Mouse (Mus musculus) yolk sac, embryonic 10.5 days (tissue): ENCODE results near the gene Lcn2.
A peak's percentile ranks its signal among the peaks of the same experiment; 100 is the strongest.
"Not testable (repeated sequence)": the region's sequence is repeated elsewhere in the genome, so short reads cannot be mapped to it uniquely, and the experiment has no call there.

Experiments used
- DNase-seq: peaks from one replicate; pipeline ENCODE4 v3.0.0-alpha.2; 2017; ENCODE audit warnings: low spot score

The Lcn2 gene

DNA sequence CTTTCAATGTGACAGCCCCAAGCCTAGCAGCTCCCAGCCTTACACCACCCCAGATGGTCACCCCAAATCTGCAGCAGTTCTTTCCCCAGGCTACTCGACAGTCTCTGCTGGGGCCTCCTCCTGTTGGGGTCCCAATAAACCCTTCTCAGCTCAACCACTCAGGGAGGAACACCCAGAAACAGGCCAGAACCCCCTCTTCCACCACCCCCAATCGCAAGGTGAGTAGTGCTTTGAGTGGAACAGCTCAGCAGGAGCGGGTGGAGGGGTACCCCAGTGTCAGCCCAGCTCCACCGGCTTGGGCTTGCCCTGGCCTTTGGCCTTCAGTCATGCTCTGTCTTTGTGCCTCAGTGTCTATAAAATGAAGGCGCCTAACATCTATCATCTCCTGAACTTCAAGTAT is 20.7 kb downstream of the Lcn2 start:
- DNase-seq, result no peak

DNA sequence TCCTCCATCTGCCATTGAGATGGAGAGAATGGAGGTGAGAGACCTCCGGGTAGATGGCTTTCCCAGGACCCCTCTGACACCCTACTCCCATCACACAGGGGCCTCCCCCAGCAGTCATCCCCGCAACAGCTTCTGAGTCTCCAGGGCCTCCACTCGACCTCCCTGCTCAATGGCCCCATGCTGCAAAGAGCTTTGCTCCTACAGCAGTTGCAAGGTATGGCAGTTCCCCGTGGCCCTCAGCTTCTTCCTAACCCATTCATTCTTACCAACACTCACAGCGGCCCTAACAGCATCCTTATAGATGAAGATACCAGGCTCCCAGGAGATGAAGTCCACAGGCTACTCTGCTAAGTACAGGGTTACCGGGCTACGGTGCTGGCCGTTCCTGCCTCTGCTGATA is 23.9 kb downstream of the Lcn2 start:
- DNase-seq, result no peak

DNA sequence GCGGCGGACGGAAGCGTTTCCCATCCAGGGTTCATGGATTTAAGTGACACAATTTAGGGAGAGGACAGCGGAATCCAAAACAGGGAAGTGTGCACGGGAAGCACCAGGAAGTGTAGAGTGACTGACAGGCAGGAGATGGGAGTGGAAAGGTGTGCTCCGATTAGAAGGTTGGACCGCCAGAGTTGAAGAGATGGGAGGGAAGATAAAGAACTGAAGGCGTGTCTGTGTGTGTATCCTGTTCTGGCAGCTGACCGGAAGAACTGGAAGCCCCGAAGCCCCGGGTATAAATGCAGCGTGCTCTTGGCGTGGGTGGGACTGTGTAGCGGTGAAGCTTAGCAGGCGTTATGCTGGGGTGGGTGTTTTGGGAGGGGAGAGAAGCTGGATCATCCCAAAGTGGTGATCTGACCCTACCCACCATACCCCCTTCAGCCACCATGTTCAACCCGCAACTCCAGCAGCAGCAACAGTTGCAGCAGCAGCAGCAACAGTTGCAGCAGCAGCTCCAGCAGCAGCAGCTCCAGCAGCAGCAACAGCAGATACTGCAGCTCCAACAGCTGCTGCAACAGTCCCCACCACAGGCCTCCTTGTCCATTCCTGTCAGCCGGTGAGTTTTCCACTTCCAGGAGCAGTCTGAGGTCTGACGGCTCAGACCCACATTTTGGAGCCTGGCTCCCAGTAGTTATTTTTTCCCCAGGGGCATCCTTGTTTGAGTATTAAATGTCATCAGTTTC is 24.5 kb downstream of the Lcn2 start:
- DNase-seq, result peak; percentile 89

DNA sequence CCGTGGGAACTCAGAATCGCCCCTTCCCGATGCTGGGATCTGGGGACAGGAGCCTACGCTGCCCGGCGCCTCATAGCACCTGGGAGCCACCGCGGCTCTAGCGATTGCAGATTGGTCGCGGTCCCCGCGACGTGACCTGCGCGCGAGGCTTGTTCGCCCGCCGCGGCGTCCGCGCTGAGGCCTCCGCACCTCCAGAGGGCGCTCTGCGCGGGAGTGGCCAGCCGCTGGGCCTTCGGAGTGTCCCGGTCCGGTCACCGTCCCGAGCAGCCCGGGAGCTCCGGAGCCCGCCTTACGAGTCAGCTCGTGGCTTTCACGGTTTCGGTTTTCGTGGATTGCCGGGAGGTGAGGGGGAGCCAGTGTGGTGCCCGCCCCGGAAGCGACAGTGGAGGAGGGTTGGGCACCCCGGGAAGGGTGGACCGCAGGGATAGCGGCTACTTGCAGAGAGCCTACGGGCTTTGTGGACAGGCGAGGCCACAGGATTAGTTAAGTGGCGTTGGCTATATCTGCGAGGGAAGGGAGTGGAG is 25.2 kb downstream of the Lcn2 start:
- peak; percentile 92 for DNase-seq

DNA sequence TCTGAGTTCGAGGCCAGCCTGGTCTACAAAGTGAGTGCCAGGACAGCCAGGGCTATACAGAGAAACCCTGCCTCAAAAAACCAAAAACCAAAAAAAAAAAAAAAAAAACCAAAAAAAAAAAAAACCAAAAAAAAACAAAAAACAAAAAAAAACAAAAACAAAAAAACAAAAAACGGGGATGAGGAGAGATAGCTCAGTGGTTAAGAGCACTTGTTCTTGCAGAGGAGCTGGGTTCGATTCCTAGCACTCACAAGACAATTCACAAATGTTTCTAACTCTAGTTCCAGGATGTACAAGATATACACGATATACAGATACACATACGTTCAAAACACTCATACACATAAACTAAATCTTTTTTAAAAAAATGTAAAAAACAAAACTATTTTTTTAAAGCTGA is 25.8 kb downstream of the Lcn2 start:
- not testable (repeated sequence) for DNase-seq

DNA sequence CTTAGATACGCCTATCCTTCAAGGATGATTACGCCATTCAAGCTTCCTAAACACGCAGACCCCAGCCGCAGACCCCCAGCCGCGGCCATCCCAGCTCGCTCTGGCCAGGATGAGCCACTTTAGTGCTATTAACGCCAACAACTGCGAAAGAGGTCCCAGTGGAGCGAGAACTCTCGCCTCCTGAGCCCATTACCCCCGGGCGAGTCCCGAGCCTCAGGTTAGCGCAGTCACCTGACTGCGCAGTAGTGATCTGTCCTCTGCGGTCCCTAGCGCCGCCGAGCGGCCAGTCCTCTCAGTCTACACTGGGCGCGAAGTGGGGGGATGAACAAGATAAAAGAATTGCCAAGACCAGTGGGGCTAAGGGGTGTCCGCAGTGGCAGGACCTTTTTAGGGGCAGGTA is 26.6 kb downstream of the Lcn2 start:
- DNase-seq, result peak; percentile 87

DNA sequence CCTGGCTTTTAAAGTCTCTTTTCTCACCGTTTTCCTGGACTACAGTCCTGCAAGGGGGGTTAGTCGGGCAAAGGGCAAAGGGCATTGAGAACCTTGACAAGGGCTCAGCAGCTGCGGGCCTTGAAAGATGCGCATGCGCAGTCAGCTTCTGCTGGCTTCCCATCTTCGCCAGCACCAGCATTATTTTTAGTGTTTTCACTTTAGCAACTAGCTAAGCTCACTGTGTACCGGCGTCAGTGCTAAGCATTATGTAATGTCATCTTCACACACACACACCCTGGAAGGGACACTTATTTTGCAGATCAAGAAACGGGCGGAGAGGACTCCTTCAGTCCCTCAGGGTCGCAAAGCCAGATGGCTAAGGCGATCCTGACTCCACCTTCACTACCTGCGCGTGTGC is 27.3 kb downstream of the Lcn2 start:
- DNase-seq, result peak; percentile 90

DNA sequence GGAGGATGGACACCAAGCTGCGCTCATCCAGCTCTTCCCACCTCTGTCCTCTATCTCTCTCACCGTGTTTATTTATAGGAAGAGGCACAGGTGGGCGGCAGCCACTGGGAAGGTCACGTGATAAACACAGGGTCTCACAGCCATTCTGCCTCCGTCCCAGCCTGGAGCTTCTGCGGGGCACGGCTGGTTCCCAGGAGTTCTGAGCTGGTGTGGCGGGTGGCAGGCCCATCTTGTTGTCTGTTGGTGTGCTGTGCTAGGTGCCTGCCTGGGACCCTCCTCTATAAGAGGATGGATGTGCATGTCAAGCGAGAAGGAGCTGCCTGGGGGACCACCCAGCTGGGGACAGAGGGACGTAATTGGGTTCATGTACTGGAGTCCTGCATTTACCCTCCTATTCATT is 29.7 kb downstream of the Lcn2 start:
- no peak for DNase-seq

DNA sequence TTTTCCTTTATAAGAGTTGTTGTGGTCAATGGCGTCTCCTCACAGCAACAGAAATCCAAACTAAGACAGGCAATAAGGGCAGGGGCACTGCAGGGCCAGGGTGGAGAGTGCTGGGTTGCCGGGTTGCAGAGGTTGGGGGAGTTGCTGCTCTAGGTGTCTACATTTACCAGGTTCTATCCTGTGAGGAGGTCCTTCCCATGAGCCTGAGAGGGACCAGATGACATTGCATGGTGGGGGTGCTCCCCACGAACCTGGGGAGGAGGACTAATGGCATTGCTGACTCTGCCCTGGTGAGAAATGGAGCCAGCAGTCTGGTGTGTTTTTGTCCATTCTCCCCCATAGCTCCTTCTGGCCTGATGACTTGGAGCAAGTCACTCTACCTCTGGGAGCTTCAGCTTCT is 30.3 kb downstream of the Lcn2 start:
- no peak for DNase-seq

DNA sequence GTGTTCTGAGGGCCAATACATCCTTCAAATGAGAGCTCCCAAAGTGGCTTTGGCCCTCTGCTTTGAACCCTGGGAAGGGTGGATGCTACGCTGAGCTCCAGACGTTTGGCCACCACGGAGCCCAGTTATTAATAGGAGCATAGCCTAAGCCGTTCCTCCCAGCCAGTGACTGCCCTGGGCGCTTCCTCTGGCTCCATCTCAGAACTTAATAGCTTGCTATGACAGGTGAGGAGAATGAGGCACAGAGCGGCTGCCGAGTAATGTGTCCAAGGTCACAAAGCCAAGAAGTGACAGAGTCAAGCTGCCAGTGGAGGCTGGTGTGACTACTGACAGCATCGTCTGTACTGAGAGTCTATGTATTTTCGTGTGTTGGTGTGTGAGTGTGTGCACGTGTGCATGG is 31.8 kb downstream of the Lcn2 start:
- no peak for DNase-seq

DNA sequence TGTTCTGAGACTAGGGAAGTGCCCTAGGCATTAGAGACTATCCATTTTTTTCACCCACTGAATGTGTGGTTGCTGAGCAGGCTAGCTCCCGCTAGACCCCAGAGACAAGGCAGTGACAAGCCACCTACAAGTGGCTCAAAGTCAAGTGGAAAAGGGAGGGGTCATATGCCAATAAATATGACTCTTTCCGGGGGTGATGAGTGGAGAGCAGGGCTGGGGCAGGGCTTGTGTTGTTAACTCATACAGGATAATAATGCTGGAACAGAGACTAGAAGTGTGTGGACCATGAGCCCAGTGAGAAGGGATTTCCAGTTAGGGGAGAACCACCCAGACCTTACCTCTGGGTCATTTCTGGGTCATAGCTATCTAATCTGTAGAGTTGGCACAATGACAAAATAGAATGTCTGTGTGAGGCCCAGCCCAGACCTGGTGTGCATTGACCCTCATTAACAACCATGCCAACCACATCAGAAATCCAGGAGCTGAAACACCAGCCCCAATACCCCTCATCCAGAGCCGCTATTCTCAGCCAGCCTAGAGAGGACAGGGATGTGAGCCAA is 33.6 kb downstream of the Lcn2 start:
- no peak for DNase-seq

DNA sequence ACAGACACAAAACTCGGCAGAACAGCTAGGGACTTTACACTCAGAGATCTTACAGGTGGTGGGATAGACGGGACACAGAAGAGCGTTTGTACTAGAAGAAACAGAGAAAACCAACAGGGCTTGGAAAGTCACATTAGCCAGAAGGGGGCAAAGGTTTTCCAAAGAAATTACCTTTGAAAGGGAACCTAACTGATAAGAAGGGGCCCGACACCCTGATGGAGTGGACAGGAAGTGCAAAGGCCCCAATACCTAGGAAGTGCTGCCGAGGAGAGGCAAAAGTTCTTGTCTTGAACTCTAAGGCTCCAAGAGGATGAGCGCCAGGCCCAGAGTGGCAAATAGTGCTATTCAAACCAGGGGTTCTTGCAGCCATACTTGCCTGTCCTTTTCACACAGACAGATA is 34.2 kb downstream of the Lcn2 start:
- peak; percentile 60 for DNase-seq

DNA sequence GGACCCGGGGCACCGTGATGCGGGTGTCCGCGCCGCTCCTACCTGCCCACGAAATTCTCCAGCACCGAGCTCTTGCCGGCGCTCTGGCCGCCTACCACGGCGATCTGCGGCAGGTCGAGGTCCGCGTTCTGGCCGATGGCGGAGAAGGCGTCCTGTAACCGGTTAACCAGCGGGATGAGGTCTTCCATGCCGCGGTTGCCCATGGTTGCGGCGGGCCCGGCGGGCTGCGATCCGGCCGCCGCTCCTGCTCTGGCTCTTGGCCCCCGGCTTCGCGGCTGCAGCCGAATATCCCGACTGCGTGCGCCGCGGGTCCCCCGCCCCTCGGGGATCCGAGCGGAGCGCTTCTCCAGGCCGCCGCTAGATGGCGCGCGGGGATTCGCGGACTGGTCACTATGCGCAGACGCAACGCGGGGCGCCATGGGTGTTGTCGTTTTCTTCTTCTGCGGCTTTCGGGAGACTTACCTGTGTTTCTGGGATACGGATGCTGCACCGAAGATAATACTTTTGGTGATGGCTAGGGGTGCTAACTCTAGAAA is 35.0 kb downstream of the Lcn2 start, which contains the start of gene Dnm1:
Dnm1 (minus strand) TSS at position 332 of the 536 bp plus-strand sequence.
- DNase-seq, result peak; percentile 86

DNA sequence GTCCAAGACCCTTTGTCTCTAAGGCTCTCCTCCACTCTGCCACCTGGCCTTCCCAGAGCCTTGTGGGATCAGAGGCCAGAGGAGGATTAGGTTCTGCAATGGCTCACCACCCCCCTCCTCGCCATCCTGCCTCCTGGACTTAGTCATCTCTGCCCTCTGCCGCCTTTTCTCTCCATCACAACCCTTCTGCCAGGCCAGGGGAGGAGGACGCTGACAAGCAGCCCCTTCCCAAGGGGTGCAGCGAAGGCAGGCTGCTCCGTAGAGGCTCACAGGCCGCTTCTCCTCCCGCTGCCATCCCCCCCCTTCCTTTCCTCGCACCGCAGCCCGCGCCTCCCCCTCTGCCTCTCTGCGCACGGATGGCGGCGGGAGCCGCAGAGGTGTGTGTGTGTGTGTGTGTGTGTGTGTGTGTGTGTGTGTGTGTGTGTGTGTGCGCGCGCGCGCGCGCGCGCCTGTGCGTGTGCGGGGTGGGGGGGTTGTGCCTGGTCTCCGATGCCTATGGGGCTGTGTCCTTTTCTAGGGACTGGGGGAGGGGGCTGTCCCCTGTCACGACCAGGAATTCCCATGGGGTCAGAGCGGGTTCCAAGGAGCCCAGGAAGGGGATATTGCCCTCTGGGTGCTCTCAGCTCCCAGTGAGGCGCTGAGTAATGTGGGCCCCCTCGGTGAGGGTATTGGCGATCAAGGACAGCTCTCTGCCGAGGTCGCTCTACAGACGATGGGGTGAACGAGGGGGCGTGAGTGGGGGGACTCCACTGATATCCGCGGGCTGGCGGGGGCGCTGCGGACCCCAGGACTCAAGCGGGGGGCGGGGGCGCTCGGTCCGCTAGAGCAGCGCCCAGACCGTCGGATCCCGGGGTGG is 35.7 kb downstream of the Lcn2 start, which contains the start of gene Ciz1:
Ciz1 (plus strand) TSS at position 177 of the 856 bp plus-strand sequence.
- no peak for DNase-seq

DNA sequence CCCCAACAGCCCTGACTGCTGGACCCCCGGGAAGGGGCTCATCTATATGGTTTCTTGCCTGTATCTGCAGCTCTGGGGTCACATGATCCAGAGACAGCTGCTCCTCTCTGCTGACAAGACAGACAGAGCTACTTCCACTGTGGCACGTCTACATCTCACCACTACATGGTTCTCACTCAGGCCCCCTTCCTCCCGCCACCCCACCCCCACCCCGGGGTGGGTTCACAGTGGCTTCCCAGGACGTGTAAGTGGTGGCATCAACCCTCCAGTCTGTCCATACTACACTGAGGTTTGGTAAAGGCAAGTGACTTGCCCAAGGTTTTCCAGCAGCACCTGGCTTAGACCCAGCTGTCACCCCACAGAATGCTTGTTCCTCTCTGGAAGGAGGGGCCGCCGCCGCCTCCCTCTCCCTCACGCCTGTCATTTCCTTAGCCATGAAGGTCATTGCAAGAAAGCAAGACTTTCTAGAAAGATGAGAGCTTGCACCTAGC is 36.5 kb downstream of the Lcn2 start:
- DNase-seq, result no peak

DNA sequence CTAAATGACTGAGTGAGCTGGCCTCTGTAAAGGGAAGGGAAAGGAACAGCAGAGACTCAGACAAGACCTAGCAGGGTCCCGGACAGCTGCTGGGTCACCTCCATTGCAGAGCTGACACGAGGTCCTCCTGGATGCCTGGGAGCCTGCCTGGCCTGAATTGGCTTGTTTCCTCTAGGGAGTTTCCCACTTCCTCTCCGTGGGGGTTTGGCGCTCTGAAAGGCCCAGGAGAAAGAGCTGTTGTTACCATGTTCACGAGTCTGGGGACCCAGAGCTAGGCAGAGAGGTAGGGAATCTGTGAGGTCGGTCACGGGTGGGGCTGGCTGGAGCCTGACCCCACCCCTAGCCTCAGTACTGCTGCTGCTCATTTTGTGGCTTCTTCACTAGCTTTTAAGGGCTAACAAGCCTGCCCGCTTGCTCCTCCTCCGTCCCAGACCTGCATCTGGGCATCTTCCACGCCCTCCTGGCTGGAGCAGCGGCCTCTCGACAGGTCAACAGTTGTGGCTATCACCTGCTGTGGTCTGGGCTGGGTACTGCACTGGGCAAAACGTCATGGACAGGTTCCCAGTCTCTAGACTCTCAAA is 37.5 kb downstream of the Lcn2 start:
- no peak for DNase-seq

DNA sequence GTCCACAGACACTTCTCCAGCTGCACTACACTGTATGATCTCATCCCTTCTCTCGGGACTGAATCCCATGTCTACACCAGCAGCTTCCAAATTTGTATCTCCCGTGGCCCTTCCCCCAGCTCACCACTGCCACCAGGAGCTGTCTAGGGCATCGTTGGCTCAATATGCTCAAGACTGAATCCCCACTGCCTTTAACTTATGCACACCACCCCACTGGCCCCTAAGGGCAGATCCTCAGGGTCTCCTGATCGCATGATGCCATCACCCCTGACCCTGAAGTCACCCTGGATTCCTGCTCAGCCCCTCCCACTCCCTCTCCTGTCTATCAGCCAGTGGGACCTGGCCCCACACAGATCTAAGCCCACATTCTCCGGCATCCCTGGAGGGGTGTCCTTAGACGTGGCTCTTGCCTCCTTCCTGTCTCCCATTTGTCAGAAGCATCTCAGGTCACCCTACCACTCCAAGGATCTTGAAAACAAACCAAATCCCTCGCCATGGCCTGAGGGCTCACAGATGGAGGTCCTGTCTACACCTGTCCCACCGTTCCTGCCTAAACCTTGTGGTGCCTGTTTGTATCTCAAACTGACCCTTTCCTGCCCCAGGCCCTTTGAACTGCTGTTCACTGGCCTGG is 38.3 kb downstream of the Lcn2 start:
- no peak for DNase-seq

DNA sequence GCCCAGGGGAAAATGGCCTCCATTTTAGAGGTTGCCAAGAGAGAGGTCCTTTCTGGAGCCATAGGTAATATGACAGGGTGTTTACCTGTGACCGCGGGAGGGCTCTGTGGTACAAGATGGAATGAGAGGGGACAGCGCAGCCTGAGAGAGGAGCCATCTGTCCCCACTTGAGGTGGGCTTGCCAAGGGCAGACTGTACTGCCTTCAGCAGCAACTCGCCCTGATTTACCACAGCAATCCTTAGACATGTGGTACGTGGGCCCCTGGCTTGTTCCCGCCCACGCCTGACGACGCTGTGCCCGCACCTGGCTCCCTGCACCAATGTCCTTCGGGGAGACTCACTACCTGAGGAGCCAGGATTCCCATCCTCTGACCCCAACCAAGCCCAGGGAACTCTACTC is 39.7 kb downstream of the Lcn2 start:
- no peak for DNase-seq

DNA sequence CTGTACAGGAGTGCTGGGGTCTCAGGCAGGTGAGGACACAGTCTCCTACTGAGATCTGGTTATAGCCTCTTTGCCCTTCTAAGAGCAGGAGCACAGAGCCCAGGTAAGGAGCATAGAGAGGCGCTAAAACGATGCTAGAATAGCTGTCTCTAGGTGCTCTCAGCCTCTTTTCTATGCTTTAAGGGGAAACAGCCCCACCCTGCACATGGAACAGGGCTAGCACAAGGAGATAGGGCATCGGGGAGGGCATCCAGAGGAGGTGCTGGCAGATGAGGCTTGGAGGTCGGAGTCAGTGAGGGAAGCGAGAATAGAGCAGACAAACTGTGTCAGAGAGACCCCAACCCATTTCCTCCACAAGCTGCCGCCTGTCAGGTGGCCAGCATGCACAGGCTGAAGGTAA is 41.0 kb downstream of the Lcn2 start:
- DNase-seq, result no peak

DNA sequence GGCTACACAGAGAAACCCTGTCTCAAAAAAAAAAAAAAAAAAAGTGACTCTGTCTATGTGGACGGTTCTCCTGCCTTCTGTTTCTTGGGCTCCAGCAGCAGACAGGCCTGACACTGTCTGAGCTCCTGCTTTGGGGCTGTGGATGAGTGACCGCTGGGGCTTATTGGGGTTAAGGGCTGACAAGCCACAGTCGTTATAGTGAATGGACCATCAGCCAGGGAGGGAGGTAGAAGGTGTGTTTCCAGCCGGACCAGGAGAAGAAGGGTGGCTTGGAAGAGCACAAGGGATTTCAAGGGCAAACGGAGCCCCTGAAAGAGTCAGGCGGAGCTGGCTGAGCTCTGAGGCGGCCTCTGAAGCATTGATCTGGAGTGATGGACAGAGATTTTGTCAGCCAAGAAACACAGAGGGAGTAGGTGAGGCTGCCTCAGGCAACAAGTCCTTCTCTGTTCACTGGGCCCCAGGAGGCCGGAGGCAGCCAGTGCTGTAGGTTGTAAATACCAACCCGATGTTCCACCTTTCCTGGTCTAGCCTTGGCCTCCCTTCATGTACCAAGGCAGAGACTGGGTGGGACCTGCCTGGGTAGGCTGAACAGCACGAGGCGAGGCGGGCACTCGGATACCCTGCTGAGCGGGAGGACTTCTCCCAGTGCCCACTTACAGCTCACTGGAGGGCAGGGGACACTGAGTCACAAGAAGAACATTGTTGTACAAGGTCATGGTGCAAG is 43.3 kb downstream of the Lcn2 start:
- no peak for DNase-seq

DNA sequence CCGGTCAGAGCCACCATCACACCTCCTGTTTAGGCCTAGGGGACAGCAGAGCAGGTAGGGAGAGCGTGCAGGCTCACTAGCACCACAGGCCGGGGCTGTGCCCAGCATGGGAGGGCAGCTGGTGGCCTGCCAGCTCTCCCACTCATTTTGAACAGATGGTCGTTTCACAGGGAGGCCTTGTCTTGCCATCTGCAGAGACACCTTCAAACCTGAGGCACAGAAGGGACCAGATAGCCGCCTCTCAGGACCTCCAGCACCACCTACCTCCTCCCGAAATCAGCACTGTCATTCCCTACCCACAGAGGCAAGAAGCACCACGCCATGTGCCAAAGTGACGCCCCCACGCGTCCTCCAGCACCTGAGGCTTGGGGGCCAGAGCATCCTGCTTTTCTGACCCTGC is 44.0 kb downstream of the Lcn2 start:
- no peak for DNase-seq
